Mouse (Mus musculus) C2C12 (cell line): Measurements from ENCODE around the gene Npy4r.

Source experiments
- CEBPB ChIP-seq: IDR thresholded peaks from one replicate; pipeline ENCODE4 v1.6.1; 2011; ENCODE audit warnings: low read depth, mild to moderate bottlenecking, control low read depth, moderate library complexity
- CTCF ChIP-seq: IDR thresholded peaks from one replicate; pipeline ENCODE4 v1.5.1; 2011; ENCODE audit not compliant: control insufficient read depth, insufficient read depth, insufficient read length
- FOSL1 ChIP-seq: IDR thresholded peaks from one replicate; pipeline ENCODE4 v1.8.0; 2011; ENCODE audit warnings: mild to moderate bottlenecking, low read length; ENCODE audit not compliant: poor library complexity, insufficient read depth, severe bottlenecking
- MAX ChIP-seq: IDR thresholded peaks from one replicate; pipeline ENCODE4 v1.6.1; 2011; ENCODE audit warnings: mild to moderate bottlenecking, control low read depth
- MYOD1 ChIP-seq: IDR thresholded peaks from one replicate; pipeline ENCODE4 v1.6.1; 2011; ENCODE audit warnings: low read depth; ENCODE audit not compliant: control insufficient read depth, insufficient read length
- MYOG ChIP-seq: IDR thresholded peaks from one replicate; pipeline ENCODE4 v1.6.1; 2011; ENCODE audit not compliant: control insufficient read depth, insufficient read length; ENCODE audit errors: extremely low read depth
- USF1 ChIP-seq: IDR thresholded peaks from one replicate; pipeline ENCODE4 v1.6.1; 2011; ENCODE audit warnings: low read depth, mild to moderate bottlenecking, control low read depth, moderate library complexity

DNA sequence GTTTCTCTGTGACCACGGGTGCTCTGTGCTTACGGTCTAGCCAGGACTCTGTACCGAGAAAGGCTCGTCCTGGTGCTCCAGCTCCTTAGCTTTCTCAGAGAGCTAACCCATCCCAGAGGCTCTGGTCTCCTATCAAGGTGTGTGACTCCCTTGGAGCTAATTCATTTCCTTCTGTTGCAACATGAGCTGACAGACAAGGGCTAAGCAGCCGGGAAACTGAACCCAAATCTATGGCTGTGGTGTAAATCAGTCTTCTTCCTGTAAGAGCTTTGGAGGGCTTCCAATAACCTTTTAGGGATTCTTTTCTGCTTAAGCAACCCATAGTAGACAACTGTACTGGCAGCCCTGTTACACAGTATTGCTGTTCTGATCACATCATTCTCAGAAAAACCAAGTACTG, 49.7 kb downstream of the Npy4r start, which contains the start of gene A630023A22Rik:
- TF ChIP-seq MYOG, result no peak
- TF ChIP-seq MAX, result no peak
- no peak for TF ChIP-seq CTCF
- no peak for TF ChIP-seq MYOD1
- no peak for TF ChIP-seq USF1
- TF ChIP-seq CEBPB, result no peak
- no peak for TF ChIP-seq FOSL1
